Mouse (Mus musculus) liver, adult (tissue): Measurements from ENCODE around the gene Acpp.
A peak's percentile ranks its signal among the peaks of the same experiment; 100 is the strongest.

Experiments
- GATA4 ChIP-seq: IDR thresholded peaks from 2 replicates; pipeline ENCODE4 v1.6.1; 2014; ENCODE audit warnings: mild to moderate bottlenecking, low read length; ENCODE audit not compliant: insufficient replicate concordance

Gene Acpp

DNA sequence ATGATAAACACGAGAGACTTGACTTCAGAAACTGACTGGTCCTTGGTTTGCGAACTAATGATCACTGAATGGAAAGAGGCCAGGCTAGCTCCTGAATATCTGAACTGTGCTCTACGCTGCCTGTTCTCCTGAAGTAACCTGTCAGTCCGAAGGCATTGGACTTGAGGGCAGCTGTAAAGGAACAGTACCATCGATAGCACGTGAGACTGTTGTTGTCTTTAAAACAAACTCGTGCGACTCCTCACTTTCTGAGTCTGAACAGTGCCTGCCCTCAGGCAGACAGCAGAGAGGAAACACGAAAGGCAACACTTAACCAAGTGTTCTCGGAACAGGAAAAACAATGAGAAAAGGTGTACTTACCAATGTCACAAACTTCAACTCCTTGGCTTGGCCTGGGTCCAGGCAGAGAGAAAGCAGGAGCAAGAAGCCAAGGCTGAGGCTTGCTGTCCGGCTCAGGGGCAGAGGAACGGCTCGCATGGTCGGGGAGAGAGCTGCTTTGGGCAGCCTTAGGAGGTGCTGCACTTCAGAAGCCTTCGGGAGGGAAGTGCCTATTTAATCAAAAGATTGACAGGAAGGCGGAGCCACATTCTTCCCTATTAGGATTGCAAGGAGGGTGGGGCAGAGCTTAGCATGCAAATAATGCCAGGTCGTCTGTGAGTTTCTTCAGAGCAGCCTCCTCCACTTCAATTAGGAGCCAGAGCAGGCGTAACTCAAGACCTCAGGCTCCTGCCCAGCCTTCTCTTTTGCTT is at the start of gene Acpp:
Gene Acpp (minus strand): TSS at position 566 of the 749 bp plus-strand sequence.
- TF ChIP-seq GATA4, result no peak

DNA sequence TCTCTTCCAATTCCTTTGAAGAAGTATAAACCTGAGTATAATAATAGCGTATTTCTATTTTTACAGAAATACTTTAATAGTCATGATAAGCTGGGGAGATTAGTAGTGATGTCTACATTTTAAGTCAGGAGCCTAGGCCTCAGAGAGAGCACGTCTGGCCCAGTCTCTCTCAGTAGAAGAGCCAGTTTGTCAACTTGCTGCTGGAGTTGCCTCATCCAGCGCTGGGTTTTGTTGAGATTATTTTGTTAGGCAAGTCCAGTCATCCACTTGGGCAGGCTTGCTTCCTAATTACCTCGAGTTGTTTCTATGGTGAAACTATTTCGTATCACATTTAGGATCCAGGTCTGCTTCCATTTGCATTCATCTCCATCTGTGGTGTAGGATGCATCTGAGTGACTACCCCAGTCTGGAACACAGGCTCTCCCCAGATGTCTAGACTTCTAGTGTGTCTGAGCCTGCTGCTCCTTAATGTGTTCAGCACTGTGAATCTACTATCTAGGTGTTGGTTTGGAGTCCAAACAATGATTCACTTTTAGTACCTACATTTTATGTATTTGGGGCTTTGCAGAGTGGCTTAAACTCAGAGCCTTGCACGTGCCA is 45.1 kb upstream of the Acpp start:
- no peak for TF ChIP-seq GATA4

DNA sequence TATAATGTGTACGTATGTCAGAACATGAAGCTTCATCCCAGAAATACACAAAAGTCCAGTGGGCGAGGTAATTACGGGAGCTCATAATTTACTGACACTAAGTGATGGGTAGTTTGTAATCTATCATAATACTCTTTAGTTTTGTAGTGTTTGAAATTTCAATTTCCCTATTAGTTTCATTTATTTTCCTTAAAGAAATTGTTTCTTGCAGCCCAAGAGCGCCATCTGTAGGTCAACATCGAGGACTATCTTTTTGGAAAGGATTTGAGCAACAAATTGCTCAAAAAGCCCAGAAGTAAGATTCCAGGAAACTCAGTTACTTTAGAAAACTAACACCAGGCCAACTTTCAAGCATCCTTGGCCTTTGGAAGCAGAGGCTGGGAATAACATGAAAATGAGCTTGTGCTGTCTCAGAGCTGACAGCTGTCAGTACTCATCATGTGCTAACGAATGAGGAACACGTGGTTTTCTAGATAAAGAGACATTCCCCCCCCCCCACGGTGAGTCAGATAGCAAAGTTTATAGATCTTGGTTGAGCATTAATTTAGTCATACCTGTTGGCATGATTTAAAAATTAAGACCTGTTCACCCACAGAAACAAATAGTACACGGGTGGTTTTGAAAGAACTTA is 42.1 kb upstream of the Acpp start:
- no peak for TF ChIP-seq GATA4

DNA sequence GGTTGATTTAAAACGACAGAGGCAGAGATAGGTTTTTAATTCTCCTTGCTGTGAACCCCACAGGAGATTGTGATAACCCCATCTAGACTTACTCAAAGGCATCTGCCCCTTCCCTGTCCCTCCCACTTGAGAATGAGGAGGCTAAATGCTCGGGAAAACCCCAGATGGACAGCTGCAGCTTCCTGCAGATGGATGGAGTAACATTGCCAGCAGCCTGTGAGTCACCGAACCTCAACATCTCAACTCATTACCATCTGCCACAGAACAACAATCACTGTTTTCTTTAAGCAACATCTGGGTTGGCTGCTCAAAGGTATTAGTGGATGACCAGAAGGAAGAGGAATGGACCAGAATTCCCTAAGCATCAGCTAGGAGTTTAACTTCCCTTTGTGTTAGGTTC is 38.0 kb upstream of the Acpp start:
- no peak for TF ChIP-seq GATA4

DNA sequence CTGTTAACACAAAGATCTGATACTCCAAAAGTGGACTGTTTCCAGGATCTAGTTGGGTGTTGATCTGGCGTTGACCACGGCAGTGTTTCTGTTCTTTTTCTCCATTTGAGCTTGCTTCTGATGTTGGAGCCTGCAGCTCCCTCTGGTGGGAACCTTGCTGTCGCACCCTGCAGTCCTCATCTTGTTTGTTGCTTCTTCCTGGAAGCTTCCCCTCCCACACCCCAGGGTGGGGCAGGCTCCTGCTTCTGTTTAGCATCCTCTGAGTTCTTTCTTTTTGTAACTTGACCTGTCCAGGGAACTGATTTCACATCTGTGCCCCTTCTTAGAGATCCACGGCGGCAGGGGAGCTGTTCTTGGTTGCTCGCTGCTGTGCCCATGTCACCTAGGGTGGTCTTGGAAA is 35.7 kb upstream of the Acpp start:
- TF ChIP-seq GATA4, result no peak

DNA sequence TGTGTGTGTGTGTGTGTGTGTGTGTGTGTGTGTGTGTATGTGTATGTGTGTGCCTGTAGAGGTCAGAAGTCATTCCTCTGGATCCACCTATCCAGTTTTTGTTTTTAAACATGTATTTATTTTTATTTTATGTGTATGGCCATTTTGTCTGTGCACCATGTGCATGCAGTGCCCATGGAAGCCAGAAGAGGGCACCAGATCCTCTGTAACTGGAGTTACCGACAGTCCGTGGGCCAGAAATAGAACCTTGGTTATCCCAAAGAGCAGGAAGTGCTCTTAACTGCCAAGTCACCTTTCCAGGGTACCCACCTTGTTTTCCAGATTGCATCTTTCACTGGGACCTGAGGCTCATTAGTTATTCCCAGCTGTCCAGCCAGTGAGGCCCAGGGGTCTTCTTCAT is 29.4 kb upstream of the Acpp start:
- TF ChIP-seq GATA4, result no peak

DNA sequence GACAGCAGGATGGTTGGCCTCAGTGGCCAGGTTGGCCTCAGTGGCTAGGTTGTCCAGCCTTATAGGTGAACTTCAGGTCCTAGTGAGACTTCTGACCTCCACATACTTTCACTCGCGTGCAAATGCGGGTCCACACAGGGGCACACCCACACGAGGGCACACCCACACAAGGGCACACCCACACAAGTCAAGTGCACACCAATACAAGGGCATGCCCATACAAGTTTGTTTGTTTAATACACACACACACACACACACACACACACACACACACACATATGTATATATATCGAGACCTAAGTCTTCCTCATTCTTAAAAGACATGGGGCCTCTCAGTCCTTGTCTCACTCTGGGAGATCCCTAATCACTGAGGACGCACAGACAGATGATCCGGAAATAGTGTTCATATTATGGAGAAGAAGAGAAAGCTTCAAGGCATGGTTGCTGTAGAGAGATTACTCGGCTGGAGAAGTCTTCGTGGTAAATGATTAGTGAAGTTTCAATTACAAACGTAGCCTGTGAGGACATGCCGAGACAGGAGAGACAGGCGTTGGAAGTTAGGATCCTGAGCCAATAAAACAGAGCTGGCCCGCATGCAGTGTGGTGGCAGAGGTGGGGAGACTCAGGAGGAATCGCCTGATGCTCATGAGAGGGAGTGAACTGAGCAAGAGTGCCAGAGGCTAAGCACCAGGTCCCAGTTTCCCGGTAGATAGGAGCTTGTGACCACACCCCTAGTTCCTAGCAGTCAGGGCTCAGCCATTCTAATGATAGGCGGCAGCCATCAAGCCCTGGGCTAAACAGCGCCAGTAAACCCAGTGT is 23.7 kb upstream of the Acpp start:
- TF ChIP-seq GATA4, result no peak

DNA sequence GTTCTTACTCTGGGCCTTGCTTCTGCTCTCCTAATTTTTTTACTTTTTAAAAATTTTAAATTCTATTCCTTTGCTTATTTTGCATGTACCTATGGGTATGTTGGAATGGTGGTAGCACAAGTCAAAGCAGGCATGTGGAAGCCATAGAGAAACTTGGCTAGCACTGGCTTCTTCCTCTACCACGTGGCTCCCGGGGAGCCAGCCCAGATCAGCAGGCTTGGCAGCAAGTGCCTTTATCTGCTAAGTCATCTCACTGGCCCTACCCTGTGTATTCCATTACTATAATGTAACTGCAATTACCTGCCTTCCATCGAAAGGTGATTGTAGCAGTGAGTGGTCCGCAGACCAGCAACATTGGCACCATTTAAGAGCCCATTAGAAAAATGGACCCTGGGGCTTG is 22.8 kb upstream of the Acpp start:
- TF ChIP-seq GATA4, result no peak

DNA sequence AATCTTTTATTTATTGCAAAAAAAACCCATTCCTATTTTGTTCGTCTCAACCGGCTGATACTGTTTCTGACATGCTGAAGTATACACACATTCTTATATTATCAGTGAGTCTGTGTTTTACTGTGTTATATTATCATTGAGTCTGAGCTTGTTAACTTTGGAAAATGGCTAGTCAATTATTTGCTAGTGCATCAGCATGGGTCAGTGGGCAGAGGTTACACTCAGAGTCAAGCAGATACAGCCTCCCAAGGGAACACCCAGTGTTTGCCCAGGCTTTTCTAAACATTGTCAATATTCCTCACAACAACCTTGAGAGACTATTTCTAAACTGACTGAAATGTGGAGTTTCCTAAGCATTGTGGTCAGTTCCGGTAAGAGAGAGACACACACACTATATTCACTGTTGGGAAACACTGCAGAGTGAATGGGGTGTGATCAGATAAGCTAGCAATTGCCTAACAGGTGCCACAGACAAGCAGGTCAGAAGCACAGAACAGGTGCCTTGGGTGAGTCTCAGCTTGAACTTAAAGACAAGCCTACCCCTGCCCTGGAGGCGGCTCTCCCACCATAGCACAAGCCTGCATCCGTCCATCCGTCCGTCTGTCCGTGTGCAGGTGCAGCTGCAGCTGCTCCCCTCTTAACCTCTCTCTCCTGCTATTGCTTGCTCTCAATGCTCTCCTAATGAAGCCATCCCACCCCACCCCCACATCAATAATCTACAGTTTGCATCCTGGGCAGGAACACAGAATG is 18.1 kb upstream of the Acpp start:
- TF ChIP-seq GATA4, result peak; percentile 91

DNA sequence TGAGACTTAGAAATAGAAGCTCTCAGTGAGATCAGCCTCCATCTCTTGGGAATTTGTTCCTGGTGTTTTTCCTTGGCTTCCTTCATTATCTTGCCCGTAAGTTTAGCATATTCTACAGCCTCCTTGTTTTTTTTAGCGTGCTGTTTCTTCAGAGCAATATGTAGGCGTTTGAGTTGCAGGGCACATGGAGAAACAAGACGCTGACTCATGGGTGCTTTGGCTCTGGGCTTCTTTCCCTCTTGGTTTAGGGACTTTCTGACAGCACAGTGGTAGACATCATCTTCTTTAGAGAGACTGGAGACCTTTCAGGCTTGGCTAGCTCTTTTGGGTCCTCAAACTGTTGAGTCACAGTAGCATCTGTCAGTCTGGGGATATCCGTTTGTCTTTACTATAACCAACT is 6.6 kb upstream of the Acpp start:
- no peak for TF ChIP-seq GATA4

DNA sequence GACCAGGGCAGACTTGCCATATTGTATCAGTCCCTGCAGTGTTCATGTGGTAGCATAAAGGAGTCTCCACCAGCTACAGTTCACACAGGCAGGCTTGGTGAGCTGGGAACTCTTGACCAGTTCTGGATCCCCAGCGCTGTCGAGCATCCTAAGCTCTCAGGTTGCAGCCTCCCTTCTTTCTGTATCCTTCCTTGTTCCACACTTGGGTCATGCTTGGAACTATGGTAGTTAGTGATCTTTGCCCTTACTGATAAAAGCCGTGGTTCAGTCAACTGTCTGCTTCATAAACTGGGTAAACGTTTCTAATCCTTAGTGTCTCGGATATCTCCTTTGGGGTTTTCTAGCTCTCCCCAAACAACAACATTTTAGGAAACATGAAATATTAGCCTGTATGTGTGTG is 1.9 kb upstream of the Acpp start:
- TF ChIP-seq GATA4, result no peak

DNA sequence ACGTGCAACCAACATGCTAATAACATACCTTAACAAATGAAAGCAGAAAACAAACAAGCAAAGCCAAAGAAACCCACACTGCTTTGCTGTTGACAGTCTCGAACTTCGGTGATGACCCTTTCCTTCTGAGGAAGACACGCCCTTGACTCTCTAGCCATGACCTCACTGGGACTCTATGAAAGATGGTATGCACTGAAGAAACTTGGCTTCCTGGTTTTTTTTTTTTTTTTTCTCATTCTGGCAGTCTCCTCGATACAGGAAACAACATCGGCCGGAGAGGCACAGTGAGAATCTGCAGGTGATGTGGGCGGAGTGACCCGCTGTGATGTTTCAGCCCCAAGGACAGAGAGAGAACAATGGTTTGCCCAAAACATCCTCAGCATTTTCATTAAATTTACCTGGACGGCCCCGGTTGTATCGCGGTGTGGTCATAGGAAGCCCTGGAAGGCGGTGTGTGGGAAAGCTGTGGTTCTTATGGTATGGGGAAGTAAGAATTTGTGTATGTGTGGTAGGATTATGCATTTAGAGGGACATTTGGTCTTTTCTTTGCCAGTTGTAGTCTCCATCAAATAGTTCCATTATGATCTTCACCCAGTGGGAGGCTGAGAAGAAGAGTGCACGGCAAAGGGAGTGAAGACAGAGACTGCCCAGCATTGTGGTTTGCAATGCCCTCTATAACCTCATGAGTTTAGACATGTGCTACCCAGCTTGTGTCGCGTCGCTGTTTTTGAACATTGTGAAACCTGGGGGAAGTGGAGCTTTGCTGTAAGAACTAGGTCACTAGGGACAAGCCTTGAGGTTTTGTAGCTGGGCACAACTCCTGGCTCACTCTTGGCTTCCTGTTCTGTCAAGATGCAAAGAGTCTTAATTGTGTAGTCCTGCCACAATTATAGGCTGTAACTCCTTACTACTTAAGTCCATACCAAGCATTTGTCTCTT is 1.2 kb upstream of the Acpp start:
- TF ChIP-seq GATA4, result no peak

DNA sequence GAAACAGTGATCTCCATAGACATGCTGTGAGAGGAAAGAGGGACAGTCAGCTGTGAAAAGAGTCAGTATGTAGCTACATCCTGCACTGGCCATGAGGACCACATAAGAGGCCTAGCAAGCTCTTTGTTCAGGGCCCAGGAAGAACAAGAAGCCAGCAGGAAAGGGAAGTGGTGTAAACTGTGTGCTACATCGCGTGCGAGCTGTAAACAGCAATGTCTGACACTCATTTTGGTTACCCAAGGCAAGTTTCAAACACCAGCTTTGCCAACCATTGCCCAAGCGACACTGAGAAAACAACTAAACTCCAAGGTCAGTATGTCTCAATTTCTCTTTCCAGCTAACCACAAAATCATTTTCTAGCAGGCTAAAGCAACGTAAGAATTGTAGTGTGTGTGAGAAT is 6.2 kb downstream of the Acpp start:
- no peak for TF ChIP-seq GATA4

DNA sequence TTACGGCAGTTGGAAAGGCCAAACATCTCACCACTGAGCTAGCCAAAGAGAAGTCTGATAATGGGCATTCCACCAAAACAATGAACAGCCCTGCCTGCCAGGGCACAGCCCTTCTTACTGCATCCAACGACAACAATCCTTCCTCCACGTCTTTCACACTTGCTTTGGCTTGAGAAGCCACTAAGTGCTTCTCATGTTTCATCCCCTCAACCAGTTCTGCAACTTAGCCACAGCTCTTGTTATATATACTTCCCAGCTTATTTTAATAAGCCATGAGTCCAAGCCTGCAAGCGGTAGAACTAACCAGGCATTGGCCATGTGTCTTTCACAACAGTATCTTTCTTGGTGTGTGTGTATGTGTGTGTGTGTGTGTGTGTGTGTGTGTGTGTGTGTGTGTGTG is 8.9 kb downstream of the Acpp start:
- TF ChIP-seq GATA4, result no peak
